Mouse (Mus musculus) lung, adult 18-20 months (tissue): ENCODE results near the gene Ccdc88a.
"Not testable (repeated sequence)": the region's sequence is repeated elsewhere in the genome, so short reads cannot be mapped to it uniquely, and the experiment has no call there.

Experiments
- DNase-seq, 2 experiments: peaks; one replicate each; pipeline ENCODE4 v3.0.0; 2022; ENCODE audit warnings: mixed read lengths in 2 of 2

Ccdc88a gene

GRCm38 (mm10) chr11:29493135-29493534 lies 119.7 kb downstream of the Ccdc88a start:
- no peak for DNase-seq

- DNase-seq: no peak
Measured at GRCm38 (mm10) chr11:29496962-29497361, 123.5 kb downstream of the Ccdc88a start.

GRCm38 (mm10) chr11:29503948-29504893 lies 130.8 kb downstream of the Ccdc88a start:
- no peak for DNase-seq

GRCm38 (mm10) chr11:29504899-29505625 lies 131.6 kb downstream of the Ccdc88a start:
- DNase-seq: no peak

GRCm38 (mm10) chr11:29509421-29509820 lies 136.0 kb downstream of the Ccdc88a start:
- DNase-seq: no peak

GRCm38 (mm10) chr11:29512818-29513535 lies 139.5 kb downstream of the Ccdc88a start:
- no peak for DNase-seq

GRCm38 (mm10) chr11:29514325-29514681 lies 140.8 kb downstream of the Ccdc88a start:
- DNase-seq: no peak

- DNase-seq: peak; percentile 93 to 95
Measured at GRCm38 (mm10) chr11:29514682-29515412, 141.4 kb downstream of the Ccdc88a start, which contains the start of gene Prorsd1. TSS of gene Prorsd1 (minus strand) at chr11:29515033.

- peak; percentile 65 to 74 for DNase-seq
Measured at GRCm38 (mm10) chr11:29525988-29526794, 152.7 kb downstream of the Ccdc88a start, which contains the start of gene Mtif2. TSS of gene Mtif2 (plus strand) at chr11:29526408.

- no peak for DNase-seq
Measured at GRCm38 (mm10) chr11:29538201-29538600, 164.7 kb downstream of the Ccdc88a start.

GRCm38 (mm10) chr11:29544225-29544945 lies 170.9 kb downstream of the Ccdc88a start:
- DNase-seq: no peak

GRCm38 (mm10) chr11:29545150-29545752 lies 171.8 kb downstream of the Ccdc88a start:
- DNase-seq: not testable (repeated sequence)

GRCm38 (mm10) chr11:29546297-29546696 lies 172.8 kb downstream of the Ccdc88a start:
- DNase-seq: not testable (repeated sequence)

- DNase-seq: no peak
Measured at GRCm38 (mm10) chr11:29546762-29547161, 173.3 kb downstream of the Ccdc88a start.

- DNase-seq: no peak
Measured at GRCm38 (mm10) chr11:29547249-29547751, 173.8 kb downstream of the Ccdc88a start.

GRCm38 (mm10) chr11:29547752-29548503 lies 174.5 kb downstream of the Ccdc88a start, which contains the start of the genes Clhc1 and Rps27a:
TSS of gene Clhc1 (plus strand) at chr11:29547950.
TSS of gene Rps27a (minus strand) at chr11:29548109.
- DNase-seq: peak; percentile 90 to 92

GRCm38 (mm10) chr11:29548504-29549424 lies 175.3 kb downstream of the Ccdc88a start:
- DNase-seq: no peak

- DNase-seq: no peak
Measured at GRCm38 (mm10) chr11:29549425-29549778, 175.9 kb downstream of the Ccdc88a start.
